Mouse (Mus musculus) left cerebral cortex, adult 18-20 months (tissue): Measurements from ENCODE around the gene Cd1d1. TPM values are rescaled to one million over a fixed set of nuclear protein-coding genes. Genes with fewer than 3 reads are reported as not detected.

Source experiments
- DNase-seq, 2 experiments: peaks; one replicate each; pipeline ENCODE4 v3.0.0; 2021 to 2022; ENCODE audit warnings: low spot score in 2 of 2, mixed read lengths in 1 of 2
- total RNA-seq, 2 experiments: library from RNA; stranded (reverse); gene quantifications; 2 replicates each; pipeline ENCODE4 v1.2.3; 2021

Gene Cd1d1
- total RNA-seq, 2 experiments from 2014 or later = 1.1 TPM

GRCm38 (mm10) chr3:86962665-86963435 is 36.4 kb downstream of the Cd1d1 start:
- DNase-seq = no peak

- no peak for DNase-seq
These were observed 37.9 kb downstream of the Cd1d1 start for GRCm38 (mm10) chr3:86961395-86961669.

- no peak for DNase-seq
These were observed 38.4 kb downstream of the Cd1d1 start for GRCm38 (mm10) chr3:86960656-86961394.

GRCm38 (mm10) chr3:86959088-86959487 is 40.2 kb downstream of the Cd1d1 start:
- no peak for DNase-seq

- no peak for DNase-seq
These were observed 43.9 kb downstream of the Cd1d1 start for GRCm38 (mm10) chr3:86955376-86955775.

GRCm38 (mm10) chr3:86954521-86954920 is 44.7 kb downstream of the Cd1d1 start:
- DNase-seq = no peak

- no peak for DNase-seq
These were observed 45.4 kb downstream of the Cd1d1 start for GRCm38 (mm10) chr3:86953819-86954218.

GRCm38 (mm10) chr3:86950652-86951051 is 48.6 kb downstream of the Cd1d1 start:
- no peak for DNase-seq

Other genes with a start within 250 kb of the Cd1d1 start
- 10 to 100 TPM; 60.7 to 60.9 TPM for gene Dclk2, start 78.6 kb downstream of the Cd1d1 start, total RNA-seq
- gene Kirrel, start 175.3 kb upstream of the Cd1d1 start, total RNA-seq = 1 to 10 TPM; 3.9 to 4.2 TPM